In the genomic region with DNA sequence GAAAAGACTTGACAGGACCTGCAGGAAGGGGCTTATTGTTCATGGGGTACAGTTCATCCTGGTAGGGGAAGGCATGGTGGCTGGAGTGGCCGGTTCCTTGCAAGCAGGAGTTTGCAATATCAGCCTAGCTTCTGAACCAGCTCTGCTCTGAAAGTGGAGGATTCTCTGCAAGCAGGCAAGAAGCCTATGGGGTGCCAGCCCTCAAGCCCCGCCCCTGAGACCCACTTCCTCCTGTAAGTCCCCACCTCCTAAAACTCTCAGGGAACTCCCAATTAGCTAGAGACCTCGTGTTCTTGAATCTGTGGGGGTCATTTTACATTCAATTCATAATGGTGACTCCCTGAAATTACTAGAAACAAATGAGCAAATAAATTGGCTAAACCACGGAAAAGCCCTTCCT, we compare ENCODE assay signal across 17 mouse cellular contexts.
DNase-seq lines count a peak whose midpoint lies in the region; ATAC-seq and TF ChIP-seq lines count a peak whose summit lies in the region.
"Had no signal": no experiment of that assay in that cellular context is flagged by ENCODE, and none has a peak within 500 bp of the region (broad histone marks: within the 10 kb centered on the region; RNA-seq: fewer than 3 reads in every experiment).

No protein-coding gene starts in this region.

- H3K4me3 ChIP-seq in lung, embryonic 14.5 days (ENCODE audit: low read depth, low read length), result no peak overlapping the region
- H3K4me3 ChIP-seq in lung, adult 2 months (replicated peaks; ENCODE audit: extremely low read depth, low read depth, low read length), result no peak overlapping the region
- H3K4me3 ChIP-seq in embryonic facial prominence, embryonic 10.5 days, result no peak overlapping the region
- H3K4me3 ChIP-seq in limb, embryonic 13.5 days, result no peak overlapping the region
- no peak overlapping the region for H3K4me3 ChIP-seq in forebrain, embryonic 14.5 days (ENCODE audit: low read depth, low read length)
- H3K4me3 ChIP-seq: hindbrain, embryonic 12.5 days; megakaryocyte, embryonic 14.5 days had no signal

- H3K4me2 ChIP-seq in lung, embryonic 14.5 days, result no peak overlapping the region
- H3K4me2 ChIP-seq in limb, embryonic 13.5 days (replicated peaks), result peak overlapping the region; percentile 7; the same call in 1 of the 2 replicates
- no peak overlapping the region for H3K4me2 ChIP-seq in forebrain, embryonic 14.5 days (ENCODE audit: low read length)
- H3K4me2 ChIP-seq: hindbrain, embryonic 12.5 days had no signal

- no peak for ATAC-seq in lung, embryonic 14.5 days (ENCODE audit: insufficient read depth)
- ATAC-seq in limb, embryonic 13.5 days (ENCODE audit: low FRiP score, low read depth), result no peak
- ATAC-seq in forebrain, embryonic 14.5 days, result no peak
- ATAC-seq: activated CD4-positive, CD25-positive, alpha-beta regulatory T cell, adult 4 months; liver, postnatal 0 days had no signal

- 31% methylated on average over 4 of the region's 4 CpGs for WGBS in lung, embryonic 14.5 days
- 53% methylated on average over 4 of the region's 4 CpGs for WGBS in lung, adult 2 months
- 39% methylated on average over 4 of the region's 4 CpGs for WGBS in embryonic facial prominence, embryonic 10.5 days
- WGBS in limb, embryonic 13.5 days, result 40% methylated on average over 4 of the region's 4 CpGs
- 42% methylated on average over 4 of the region's 4 CpGs for WGBS in forebrain, embryonic 14.5 days

- TF ChIP-seq CTCF in lung, embryonic 14.5 days (IDR thresholded peaks at IDR 0.05; ENCODE audit: low read depth), result no peak
- TF ChIP-seq CTCF in lung, adult 2 months (IDR thresholded peaks at IDR 0.05; ENCODE audit: insufficient read depth, low read length), result no peak

- H3K9me3 ChIP-seq in lung, embryonic 14.5 days (ENCODE audit: low read depth, low read length), result no peaks in the 10 kb centered on the region
- no peaks in the 10 kb centered on the region for H3K9me3 ChIP-seq in embryonic facial prominence, embryonic 10.5 days
- H3K9me3 ChIP-seq in limb, embryonic 13.5 days, result no peaks in the 10 kb centered on the region
- H3K9me3 ChIP-seq in forebrain, embryonic 14.5 days (replicated peaks; ENCODE audit: control insufficient read depth, low read length), result no peaks in the 10 kb centered on the region
- H3K9me3 ChIP-seq: hindbrain, embryonic 12.5 days; megakaryocyte, embryonic 14.5 days had no signal

- no peak for TF ChIP-seq POLR2A in lung, adult 2 months (IDR thresholded peaks at IDR 0.05; ENCODE audit: borderline replicate concordance, extremely low read depth, low read depth, low read length)

- DNase-seq in lung, embryonic 14.5 days, result peak; percentile 56
- DNase-seq in lung, adult 2 months, result no peak
- DNase-seq in embryonic facial prominence, embryonic 10.5 days (ENCODE audit: low spot score), result peak; percentile 28
- DNase-seq in thymus, postnatal 25 days, result peak; percentile 33
- DNase-seq in forebrain, embryonic 14.5 days (ENCODE audit: low spot score), result no peak
- no peak for DNase-seq in natural killer cell, adult 2 months (ENCODE audit: low spot score in 2 of 2)
- DNase-seq: adrenal gland, postnatal 14 days; cerebellum, adult 11-12 months; cerebellum, postnatal 36 days; gastrocnemius, postnatal 10 days; left cerebral cortex, postnatal 4 days; liver, postnatal 0 days; right cerebral cortex, postnatal 14 days had no signal

- no peaks in the 10 kb centered on the region for H3K36me3 ChIP-seq in lung, embryonic 14.5 days (ENCODE audit: insufficient read depth)
- H3K36me3 ChIP-seq in embryonic facial prominence, embryonic 10.5 days (replicated peaks), result no peaks in the 10 kb centered on the region
- H3K36me3 ChIP-seq in limb, embryonic 13.5 days, result no peaks in the 10 kb centered on the region
- H3K36me3 ChIP-seq in forebrain, embryonic 14.5 days (ENCODE audit: control insufficient read depth, insufficient read depth, low read length), result no peaks in the 10 kb centered on the region
- H3K36me3 ChIP-seq: hindbrain, embryonic 12.5 days had no signal

- H3K9ac ChIP-seq in lung, embryonic 14.5 days, result no peak overlapping the region
- H3K9ac ChIP-seq in limb, embryonic 13.5 days, result no peak overlapping the region
- H3K9ac ChIP-seq in forebrain, embryonic 14.5 days (ENCODE audit: low read length), result no peak overlapping the region
- H3K9ac ChIP-seq: hindbrain, embryonic 12.5 days; liver, postnatal 0 days had no signal

- peak overlapping the region; percentile 40; the same call in 1 of the 2 replicates for H3K27ac ChIP-seq in lung, embryonic 14.5 days (ENCODE audit: low read depth)
- H3K27ac ChIP-seq in embryonic facial prominence, embryonic 10.5 days (replicated peaks), result no peak overlapping the region; the same call in 1 of the 2 replicates
- H3K27ac ChIP-seq in limb, embryonic 13.5 days, result peak overlapping the region; percentile 70; the same call in 1 of the 2 replicates
- no peak overlapping the region for H3K27ac ChIP-seq in forebrain, embryonic 14.5 days (ENCODE audit: low read depth, low read length)
- H3K27ac ChIP-seq: hindbrain, embryonic 12.5 days had no signal

- H3K4me1 ChIP-seq in lung, embryonic 14.5 days (ENCODE audit: insufficient read depth), result no peaks in the 10 kb centered on the region
- no peaks in the 10 kb centered on the region for H3K4me1 ChIP-seq in lung, adult 2 months (ENCODE audit: control insufficient read depth, insufficient read depth, low read length)
- H3K4me1 ChIP-seq in embryonic facial prominence, embryonic 10.5 days, result peaks cover 39% of the 10 kb centered on the region
- peaks cover 23% of the 10 kb centered on the region for H3K4me1 ChIP-seq in limb, embryonic 13.5 days
- peaks cover 5% of the 10 kb centered on the region; the same call in 1 of the 2 replicates for H3K4me1 ChIP-seq in forebrain, embryonic 14.5 days (ENCODE audit: control insufficient read depth, insufficient read depth, low read length)

- H3K27me3 ChIP-seq in lung, embryonic 14.5 days (ENCODE audit: insufficient read depth, low read length), result no peaks in the 10 kb centered on the region
- H3K27me3 ChIP-seq in embryonic facial prominence, embryonic 10.5 days (replicated peaks; ENCODE audit: low read depth, poor library complexity, severe bottlenecking), result no peaks in the 10 kb centered on the region
- H3K27me3 ChIP-seq in limb, embryonic 13.5 days, result no peaks in the 10 kb centered on the region
- 0 out of 2 replicates have a peak, but pooled peaks cover 5% of the 10 kb centered on the region for H3K27me3 ChIP-seq in forebrain, embryonic 14.5 days (replicated peaks; ENCODE audit: control insufficient read depth, insufficient read depth, low read length)
- H3K27me3 ChIP-seq: hindbrain, embryonic 12.5 days had no signal

Comparison
In these comparisons a context has a peak if more than half of its experiments do, and no peak if none do; other contexts are left out.
1. DNase-seq: peak in lung, embryonic 14.5 days (single experiment), embryonic facial prominence, embryonic 10.5 days (single experiment) and thymus, postnatal 25 days (single experiment); none in lung, adult 2 months (single experiment), forebrain, embryonic 14.5 days (single experiment) and natural killer cell, adult 2 months (0 of 2).
2. H3K27ac ChIP-seq: peak in lung, embryonic 14.5 days (single experiment) and limb, embryonic 13.5 days (single experiment); none in embryonic facial prominence, embryonic 10.5 days (single experiment) and forebrain, embryonic 14.5 days (single experiment).